Mouse (Mus musculus) frontal cortex, postnatal 14 days (tissue): ENCODE data around the gene Ccdc170.
"Not testable (repeated sequence)": the region's sequence is repeated elsewhere in the genome, so short reads cannot be mapped to it uniquely, and the experiment has no call there.

ENCODE experiments used
- DNase-seq, 2 experiments: peaks; one replicate each; pipeline ENCODE4 v3.0.0; 2022; ENCODE audit warnings: low spot score in 2 of 2

The Ccdc170 gene

GRCm38 (mm10) chr10:4599591-4599990 lies 117.3 kb downstream of the Ccdc170 start:
- no peak for DNase-seq

DNA sequence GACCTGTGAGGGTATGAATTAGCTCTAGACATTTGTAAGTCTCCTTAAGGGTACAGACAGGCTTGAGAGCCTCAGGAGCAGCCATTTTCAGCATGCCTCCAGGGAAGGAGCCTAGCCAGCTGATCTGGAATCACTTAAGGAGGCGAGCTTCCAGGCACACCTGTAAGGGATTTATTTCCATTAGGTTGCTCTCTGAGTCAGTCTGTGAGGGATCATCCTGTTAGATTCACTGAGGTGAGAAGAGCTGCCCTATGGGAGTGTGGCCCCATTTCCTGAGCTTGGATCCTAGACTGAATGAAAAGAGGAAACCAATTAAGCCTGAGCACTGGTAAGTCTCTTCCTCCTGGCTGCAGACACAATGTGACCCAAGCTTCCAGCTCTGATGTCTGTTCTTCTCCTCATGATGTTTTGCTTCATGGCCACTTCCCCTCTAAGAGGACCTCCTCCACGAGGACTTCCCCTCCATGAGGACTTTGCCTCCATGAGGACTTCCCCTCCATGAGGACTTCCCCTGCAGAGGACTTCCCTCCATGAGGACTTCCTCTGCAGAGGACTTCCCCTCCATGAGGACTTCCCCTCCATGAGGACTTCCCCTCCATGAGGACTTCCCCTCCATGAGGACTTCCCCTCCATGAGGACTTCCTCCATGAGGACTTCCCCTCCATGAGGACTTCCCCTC lies 118.6 kb downstream of the Ccdc170 start:
- DNase-seq = no peak

DNA sequence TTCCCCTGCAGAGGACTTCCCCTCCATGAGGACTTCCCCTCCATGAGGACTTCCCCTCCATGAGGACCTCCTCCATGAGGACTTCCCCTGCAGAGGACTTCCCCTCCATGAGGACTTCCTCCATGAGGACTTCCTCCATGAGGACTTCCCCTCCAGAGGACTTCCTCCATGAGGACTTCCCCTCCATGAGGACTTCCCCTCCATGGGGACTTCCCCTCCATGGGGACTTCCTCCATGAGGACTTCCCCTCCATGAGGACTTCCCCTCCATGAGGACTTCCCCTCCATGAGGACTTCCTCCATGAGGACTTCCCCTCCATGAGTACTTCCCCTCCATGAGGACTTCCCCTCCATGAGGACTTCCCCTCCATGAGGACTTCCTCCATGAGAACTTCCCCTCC lies 119.3 kb downstream of the Ccdc170 start:
- DNase-seq = not testable (repeated sequence)

- DNase-seq = no peak
These were observed 120.2 kb downstream of the Ccdc170 start for GRCm38 (mm10) chr10:4602466-4602865.

DNA sequence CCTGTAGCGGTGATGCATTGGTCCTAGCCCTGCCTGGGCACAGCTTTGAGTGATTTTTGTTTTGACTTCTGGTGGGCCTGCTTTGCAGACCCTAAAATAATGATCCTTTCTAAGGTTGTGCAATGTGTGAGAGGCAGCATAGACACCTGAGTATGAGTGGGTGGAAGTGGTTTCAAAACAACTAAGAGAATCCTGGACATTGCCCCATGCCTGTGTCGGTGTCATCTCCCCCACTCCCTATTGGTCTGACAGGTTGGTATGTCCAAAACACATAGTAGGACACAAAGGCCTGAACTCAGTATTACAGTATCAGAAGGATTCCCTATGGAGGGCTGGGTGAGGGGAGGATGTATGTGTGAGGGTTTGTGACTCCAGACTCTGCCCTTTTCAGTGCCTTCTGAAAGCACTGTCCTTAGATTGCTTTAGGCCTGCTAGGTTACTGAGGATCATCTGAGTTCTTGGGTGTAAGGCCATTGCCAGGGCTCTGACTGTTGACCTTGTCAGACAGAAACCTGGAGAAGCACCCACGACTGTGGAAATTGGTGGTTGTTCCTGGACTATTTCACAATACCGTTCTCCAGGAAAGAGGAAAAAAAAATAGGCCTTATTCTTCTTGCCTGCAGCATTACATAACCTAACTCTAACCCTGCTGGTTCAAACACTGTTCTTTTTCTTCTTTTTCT lies 122.4 kb downstream of the Ccdc170 start:
- no peak for DNase-seq

DNA sequence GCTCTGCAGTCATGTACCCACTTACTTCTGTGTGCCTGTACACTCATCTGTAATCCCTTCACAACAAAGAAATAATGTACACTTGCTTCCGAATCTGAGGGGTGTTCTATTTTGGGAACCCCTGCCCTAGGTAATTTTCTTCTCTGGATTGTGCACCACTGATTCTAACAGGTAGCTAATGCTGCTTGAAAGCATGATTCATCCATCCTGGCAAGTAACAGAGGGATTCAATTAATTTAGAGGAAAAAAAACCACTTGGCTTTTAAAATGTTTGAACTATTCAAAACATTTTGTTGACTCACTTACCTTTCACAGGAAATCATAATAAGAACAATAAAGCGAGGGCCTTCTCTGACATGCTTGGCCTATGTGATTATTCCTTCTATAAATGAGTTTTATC lies 127.9 kb downstream of the Ccdc170 start:
- DNase-seq = no peak

GRCm38 (mm10) chr10:4611386-4612155 lies 129.3 kb downstream of the Ccdc170 start, which contains the start of gene Esr1:
TSS of gene Esr1 (plus strand) at chr10:4611593.
- DNase-seq = no peak
